Mouse (Mus musculus): ENCODE results near the gene Gm3636.
"Not testable (repeated sequence)": the region's sequence is repeated elsewhere in the genome, so short reads cannot be mapped to it uniquely, and the experiment has no call there.

The Gm3636 gene

DNA sequence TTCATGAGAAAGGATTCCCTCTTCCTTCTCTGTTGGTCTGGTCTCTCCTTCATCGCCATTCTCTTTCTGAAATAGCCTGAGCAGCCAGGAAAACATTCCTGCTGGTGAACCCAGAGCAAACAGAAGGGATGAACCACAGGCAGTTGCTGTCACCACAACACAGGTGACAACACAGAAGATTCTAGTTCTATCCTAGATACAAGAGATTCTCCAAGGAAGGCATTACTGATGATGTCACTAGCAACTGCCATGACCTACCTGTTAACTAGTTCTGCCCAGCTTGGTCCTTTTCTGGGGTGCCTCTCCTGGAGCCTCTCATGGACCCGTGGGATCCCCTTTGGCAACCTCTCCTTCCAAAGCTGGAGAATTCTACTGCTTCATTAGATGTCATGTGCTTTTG is at the start of gene Gm3636:
TSS of gene Gm3636 (minus strand) at position 101 of the 400 bp plus-strand sequence.
- not testable (repeated sequence) for DNase-seq (ENCODE audit: low read depth)

DNA sequence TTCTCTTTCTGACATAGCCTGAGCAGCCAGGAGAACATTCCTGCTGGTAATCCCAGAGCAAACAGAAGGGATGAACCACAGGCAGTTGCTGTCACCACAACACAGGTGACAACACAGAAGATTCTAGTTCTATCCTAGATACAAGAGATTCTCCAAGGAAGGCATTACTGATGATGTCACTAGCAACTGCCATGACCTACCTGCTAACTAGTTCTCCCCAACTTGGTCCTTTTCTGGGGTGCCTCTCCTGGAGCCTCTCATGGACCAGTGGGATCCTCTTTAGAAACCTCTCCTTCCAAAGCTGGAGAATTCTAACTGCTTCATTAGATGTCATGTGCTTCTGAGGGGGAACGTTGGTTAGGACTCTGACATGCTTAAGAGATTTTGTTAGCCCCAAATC is 32.2 kb upstream of the Gm3636 start, which contains the start of gene Gm8362:
TSS of gene Gm8362 (minus strand) at position 101 of the 400 bp plus-strand sequence.
- DNase-seq (ENCODE audit: low read depth), result not testable (repeated sequence)

DNA sequence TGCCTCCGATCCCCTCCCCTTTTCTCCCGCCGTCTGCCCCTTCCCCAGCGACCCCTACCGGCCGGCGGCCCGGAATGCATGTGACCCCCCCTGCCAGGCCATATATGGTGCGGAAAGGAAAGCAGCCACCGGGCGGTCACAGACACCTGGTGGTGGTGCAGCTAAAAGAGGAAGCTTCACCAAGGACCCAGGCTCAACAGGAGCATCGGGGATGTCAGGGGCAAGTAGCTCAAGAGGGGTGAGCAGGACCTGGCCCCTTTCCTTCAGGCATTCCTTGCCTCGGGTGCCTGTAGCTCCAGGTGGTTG is 15.1 kb upstream of the Gm3636 start:
- DNase-seq (ENCODE audit: low read depth), result not testable (repeated sequence)

DNA sequence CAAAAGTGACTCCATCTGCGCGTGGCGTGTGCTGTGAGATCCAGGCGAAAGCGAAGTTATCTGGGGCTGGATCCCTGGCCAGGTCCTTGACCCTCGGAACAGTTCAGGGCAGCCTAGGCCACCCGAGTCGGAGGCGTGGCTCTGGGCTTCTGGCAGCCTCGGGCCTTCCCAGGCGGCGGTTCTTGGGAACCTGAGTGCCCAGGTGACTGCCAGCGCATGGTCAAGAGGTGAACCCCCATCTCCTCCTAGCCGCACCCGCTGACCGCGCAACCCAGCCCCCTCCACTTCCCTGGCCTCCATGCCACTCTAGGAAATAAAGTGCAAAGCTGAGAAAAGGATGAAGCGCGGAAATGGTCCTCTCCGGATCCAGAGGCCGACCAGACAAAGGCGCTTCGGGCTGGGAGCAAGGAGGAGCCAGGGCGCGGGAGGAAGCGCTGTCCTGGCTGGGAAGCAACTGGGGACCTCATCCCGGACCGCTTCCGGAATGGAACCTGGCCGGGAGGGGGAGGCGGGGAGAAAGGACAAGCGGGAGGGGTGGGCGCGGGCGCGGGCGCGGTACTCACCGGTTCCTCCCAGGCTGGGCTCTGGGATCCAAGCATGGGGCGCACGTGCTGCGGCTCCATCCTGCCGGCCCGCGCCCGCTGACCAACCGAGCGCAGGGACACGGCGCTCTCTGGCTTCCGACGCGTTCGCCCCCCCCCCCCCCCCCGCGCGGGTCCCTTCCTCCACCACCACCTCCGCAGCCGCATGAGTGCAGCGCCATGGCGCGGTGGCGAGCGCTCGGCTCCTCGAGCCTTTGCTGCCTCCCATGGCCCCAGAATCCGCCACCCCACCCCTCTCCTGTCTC is 14.5 kb upstream of the Gm3636 start:
- not testable (repeated sequence) for DNase-seq (ENCODE audit: low read depth)

DNA sequence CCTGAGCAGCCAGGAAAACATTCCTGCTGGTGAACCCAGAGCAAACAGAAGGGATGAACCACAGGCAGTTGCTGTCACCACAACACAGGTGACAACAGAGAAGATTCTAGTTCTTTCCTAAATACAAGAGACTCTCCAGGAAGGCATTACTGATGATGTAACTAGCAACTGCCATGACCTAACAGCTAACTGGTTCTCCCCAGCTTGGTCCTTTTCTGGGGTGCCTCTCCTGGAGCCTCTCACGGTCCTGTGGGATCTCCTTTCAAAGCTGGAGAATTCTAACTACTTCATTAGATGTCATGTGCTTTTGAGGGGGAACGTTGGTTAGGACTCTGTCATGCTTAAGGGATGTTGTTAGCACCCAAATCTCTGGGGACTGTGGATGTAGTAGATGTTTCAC is 22.0 kb downstream of the Gm3636 start, which contains the start of gene Gm8050:
TSS of gene Gm8050 (minus strand) at position 101 of the 400 bp plus-strand sequence.
- DNase-seq (ENCODE audit: low read depth), result not testable (repeated sequence)

Data from fibroblast of lung, adult 2 months (primary cell).